Mouse (Mus musculus): ENCODE measurements around the gene H2-K1. TPM values are rescaled to one million over a fixed set of nuclear protein-coding genes. Genes with fewer than 3 reads are reported as not detected.

The H2-K1 gene
- 10 to 100 TPM; 14.4 to 15.9 TPM for total RNA-seq (2021)
- long read RNA-seq, experiment 1, partial matches to known transcripts, result 2 of 9 reads
- long read RNA-seq, experiment 1, other reads (novel, unspliced or antisense), result 2 of 9 reads
- long read RNA-seq, experiment 2, partial matches to known transcripts, result 0 of 7 reads
- long read RNA-seq, experiment 2, other reads (novel, unspliced or antisense), result 1 of 7 reads

DNA sequence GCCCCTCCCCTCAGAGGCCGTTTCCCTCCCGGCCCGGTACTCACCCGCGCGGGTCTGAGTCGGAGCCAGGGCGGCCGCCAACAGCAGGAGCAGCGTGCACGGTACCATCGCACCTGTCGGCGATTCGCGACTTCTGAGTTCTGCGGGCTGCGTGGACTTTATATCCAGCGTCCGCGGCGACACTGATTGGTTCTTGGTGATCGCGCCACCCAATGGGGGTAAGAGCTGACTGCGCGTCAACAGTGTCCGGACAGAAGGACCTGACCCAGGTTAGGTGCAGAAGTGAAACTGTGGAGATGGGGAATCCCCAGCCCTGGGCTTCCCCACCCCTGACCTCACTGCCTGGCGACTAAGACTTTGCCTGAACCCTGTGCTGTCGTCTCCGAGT is at the start of gene H2-K1:
Gene H2-K1 (minus strand): TSS at position 198 of the 388 bp plus-strand sequence.
- peak in 1 of 2 experiments; percentile 72 for DNase-seq (ENCODE audit: low spot score in 2 of 2)

DNA sequence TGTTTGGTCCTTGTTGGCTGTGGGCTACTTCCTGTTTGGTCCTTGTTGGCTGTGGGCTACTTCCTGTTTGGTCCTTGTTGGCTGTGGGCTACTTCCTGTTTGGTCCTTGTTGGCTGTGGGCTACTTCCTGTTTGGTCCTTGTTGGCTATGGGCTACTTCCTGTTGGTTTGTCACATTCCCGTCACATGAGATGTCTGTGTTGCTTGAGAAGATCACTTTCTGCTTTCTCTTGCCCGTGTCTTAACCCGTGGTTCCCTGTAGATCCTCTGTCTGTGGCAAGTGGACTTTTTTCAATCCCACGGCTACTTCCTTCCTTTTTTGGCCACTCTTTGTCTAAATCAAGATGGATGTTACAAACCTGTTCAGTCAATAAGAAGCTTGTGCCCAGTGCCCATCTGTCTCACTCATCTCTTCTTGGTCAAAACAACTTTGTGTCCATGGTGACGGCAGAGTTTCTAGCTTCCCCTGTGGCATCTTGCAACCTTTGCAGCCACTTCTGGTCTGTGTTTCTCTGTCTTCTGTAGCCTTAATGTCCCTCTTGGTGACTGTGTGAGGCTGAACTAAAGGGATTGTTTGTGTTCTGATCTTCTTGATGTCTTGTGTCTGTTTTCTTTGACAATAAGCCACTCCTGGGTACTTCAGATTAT is 47.4 kb upstream of the H2-K1 start:
- DNase-seq (ENCODE audit: low spot score in 2 of 2), result no peak

DNA sequence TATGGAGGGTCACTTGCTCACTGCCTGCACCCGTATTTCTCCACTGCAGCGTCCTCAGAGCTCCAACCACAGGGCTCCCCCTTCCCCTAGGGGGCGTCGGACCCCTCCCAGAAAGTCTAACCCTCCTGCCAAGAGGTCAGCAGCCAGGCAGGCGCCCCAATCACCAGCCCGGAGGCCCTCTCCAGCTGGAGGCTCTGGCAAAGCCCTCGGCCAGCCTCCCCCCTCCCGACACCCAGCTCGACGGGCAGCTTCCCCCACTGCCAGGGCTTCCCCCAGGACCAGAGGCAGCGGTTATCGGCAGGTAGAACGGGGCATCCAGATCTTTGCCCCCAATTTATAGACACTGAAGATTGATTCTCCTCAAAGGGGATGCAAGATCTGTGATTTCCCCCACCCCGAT is 45.8 kb upstream of the H2-K1 start:
- DNase-seq (ENCODE audit: low spot score in 2 of 2), result no peak

- DNase-seq (ENCODE audit: low spot score in 2 of 2), result peak in 1 of 2 experiments; percentile 33
Measured at GRCm38 (mm10) chr17:34039562-34040450, 39.7 kb upstream of the H2-K1 start.

- peak in 1 of 2 experiments; percentile 31 for DNase-seq (ENCODE audit: low spot score in 2 of 2)
Measured at GRCm38 (mm10) chr17:34038878-34039561, 38.9 kb upstream of the H2-K1 start, which contains the start of gene Col11a2. Gene Col11a2 (plus strand): TSS chr17:34039437.

DNA sequence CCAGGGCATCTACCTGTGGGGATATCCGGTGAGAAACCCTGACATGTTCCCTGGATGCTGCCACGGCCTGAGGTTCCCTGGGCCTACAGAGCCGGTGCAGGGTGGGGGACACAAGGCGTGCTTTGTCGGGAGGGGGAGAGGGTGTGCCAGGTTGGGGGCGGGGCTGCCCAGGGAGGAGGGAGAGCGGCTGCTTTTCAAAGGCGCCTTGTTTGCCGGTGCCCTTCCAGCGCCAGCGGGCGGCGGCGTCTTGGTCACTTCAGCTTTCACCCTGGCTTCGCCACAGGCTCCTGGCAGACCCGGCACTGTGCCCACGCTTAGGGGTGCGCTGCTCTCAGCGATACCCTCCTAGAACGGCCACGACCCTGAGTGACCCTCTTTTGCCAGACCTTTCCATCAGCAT is 38.3 kb upstream of the H2-K1 start:
- peak in 1 of 2 experiments; percentile 73 for DNase-seq (ENCODE audit: low spot score in 2 of 2)

DNA sequence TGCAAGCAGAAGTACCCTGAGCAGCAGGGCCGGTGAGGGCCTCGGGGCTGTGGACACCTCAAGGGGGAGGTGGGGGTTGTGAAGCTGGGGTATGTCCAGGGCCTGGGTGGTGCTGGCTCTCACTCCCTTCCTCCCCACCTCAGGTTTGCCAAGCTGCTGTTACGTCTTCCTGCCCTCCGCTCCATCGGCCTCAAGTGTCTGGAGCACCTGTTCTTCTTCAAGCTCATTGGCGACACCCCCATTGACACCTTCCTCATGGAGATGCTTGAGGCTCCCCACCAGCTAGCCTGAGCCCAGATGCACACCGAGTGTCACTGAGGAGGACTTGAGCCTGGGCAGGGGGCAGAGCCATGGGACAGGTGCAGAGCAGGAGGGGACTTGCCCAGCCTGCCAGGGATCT is 37.1 kb upstream of the H2-K1 start:
- DNase-seq (ENCODE audit: low spot score in 2 of 2), result no peak

- no peak for DNase-seq (ENCODE audit: low spot score in 2 of 2)
Measured at GRCm38 (mm10) chr17:34036647-34037046, 36.5 kb upstream of the H2-K1 start.

- DNase-seq (ENCODE audit: low spot score in 2 of 2), result no peak
Measured at GRCm38 (mm10) chr17:34035517-34035916, 35.4 kb upstream of the H2-K1 start.

DNA sequence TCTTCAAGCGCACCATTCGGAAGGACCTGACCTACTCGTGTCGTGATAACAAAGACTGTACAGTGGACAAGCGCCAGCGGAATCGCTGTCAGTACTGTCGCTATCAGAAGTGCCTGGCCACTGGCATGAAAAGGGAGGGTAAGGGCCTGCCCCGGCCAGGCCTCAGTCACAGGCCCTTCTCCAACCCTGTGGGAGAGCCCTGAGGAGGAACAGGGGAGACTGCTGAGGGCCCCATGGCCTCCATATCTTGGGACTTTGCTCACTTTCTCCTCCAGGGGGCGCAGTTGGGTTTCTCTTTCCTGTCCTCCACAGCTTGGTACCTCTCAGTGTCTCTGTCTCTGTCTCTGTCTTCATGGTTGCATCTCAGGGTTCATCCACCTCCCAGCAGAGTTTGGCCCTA is 33.9 kb upstream of the H2-K1 start:
- peak in 1 of 2 experiments; percentile 67 for DNase-seq (ENCODE audit: low spot score in 2 of 2)

- DNase-seq (ENCODE audit: low spot score in 2 of 2), result peak in 1 of 2 experiments; percentile 8
Measured at GRCm38 (mm10) chr17:34033441-34033840, 33.3 kb upstream of the H2-K1 start.

- peak in 1 of 2 experiments; percentile 25 for DNase-seq (ENCODE audit: low spot score in 2 of 2)
Measured at GRCm38 (mm10) chr17:34032806-34033205, 32.7 kb upstream of the H2-K1 start.

GRCm38 (mm10) chr17:34032174-34032632 is 32.1 kb upstream of the H2-K1 start:
- no peak for DNase-seq (ENCODE audit: low spot score in 2 of 2)

GRCm38 (mm10) chr17:34031465-34032173 is 31.5 kb upstream of the H2-K1 start, which contains the start of the genes Slc39a7 and Rxrb:
Gene Slc39a7 (minus strand): TSS chr17:34031682.
Gene Rxrb (plus strand): TSS chr17:34031812.
- peak; percentile 98 to 99 for DNase-seq (ENCODE audit: low spot score in 2 of 2)

DNA sequence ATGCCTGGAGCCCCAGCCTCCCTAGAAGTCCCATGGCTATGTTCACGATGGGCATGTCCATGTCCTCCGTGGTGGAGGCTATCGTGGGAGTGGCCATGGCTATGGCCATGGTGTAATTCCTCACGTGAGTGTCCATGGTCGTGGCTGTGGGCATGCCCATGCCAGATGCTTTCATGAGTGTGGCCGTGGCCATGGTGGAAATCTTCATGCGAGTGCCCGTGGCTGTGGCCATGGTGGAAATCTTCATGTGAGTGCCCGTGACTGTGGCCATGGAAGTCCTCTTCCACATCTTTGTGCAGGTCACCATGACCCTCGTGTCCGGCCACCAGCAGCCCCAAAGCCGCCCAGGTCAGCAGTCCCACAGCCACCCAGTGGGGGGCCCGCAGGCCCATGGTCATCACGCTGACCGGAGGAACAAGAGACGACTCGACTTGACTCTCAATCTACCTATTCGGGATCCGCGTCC is 30.7 kb upstream of the H2-K1 start:
- DNase-seq (ENCODE audit: low spot score in 2 of 2), result no peak

DNA sequence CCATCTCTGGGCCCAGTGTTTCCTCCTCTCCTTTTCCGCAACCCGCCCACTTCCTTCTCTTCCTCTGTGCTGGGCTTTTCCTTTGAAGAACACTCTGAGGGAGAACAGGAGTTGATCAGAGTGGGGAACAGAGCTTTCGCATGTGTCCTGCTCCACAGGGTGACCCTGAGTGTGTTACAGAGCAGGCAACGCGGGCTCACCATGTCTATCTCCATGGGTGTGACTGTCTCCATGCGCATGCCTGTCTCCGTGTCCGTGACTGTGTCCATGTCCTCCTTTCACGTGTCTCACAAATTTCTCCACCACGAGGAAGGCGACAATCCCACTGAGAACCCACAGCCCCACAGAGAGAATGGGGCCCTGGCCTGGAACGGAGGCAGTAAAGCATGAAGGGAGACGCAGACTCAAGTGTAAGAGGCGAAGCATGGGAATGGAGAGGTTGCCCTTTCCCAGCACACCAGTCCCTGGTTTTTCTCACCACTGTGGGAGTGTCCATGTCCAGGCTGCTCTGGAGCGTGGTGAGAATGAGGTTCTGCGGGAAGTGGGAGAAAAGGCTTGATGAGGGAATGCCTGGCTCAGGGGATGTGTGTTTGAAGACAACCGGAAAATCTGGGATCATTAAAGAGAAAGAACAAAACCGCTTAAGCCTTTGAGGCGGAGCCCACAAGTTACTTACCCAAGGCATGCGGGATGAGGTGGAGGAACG is 29.9 kb upstream of the H2-K1 start:
- peak in 1 of 2 experiments; percentile 18 for DNase-seq (ENCODE audit: low spot score in 2 of 2)

GRCm38 (mm10) chr17:34029150-34029889 is 29.2 kb upstream of the H2-K1 start:
- no peak for DNase-seq (ENCODE audit: low spot score in 2 of 2)

DNA sequence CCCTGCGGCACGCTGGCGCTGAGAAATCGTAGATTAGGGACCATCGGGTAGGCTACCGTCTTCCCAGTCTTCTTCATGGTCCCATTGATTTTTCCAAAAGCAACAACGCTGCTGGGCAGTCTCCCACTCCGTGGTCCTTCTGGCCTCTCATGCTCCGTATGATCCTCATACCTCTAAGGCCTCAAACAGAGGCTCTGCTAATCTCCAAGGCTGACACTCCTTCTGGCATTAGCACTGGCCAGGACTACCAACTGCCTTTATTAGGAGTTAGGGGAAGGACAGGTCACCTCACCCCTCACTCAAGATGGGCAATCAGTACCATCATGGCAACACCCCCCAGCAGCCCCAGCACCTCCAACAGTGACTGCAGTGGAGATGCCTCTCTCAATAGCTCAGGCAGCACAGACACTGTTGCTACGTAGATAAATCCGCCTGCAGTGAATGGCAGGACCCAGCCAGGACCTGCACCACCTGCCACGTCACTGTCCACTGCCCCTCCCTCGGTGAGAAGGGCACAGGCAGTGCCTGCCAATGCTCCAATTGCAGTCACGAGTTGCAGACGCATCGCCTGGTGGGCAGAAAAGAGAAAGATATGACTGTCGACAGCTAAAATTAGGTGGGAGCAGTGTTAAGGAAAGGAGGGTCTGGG is 28.5 kb upstream of the H2-K1 start:
- DNase-seq (ENCODE audit: low spot score in 2 of 2), result peak in 1 of 2 experiments; percentile 17

All from layer of hippocampus, postnatal 14 days (tissue).